Mouse (Mus musculus) olfactory bulb, adult 2 months (tissue): ENCODE results near the gene Plcg1.

Source experiments
- CTCF ChIP-seq: fragments of 200-500 bp; IDR thresholded peaks from 2 replicates; pipeline ENCODE4 v1.5.1; 2012; ENCODE audit warnings: low read depth, mild to moderate bottlenecking, low read length, moderate library complexity; ENCODE audit not compliant: insufficient read depth
- POLR2A ChIP-seq: fragments of 200-500 bp; IDR thresholded peaks from 2 replicates; pipeline ENCODE4 v1.6.1; 2012; ENCODE audit warnings: mild to moderate bottlenecking, low read depth, low read length, moderate library complexity; ENCODE audit not compliant: insufficient read depth

- TF ChIP-seq CTCF (no peak), POLR2A (no peak)
These were observed 7.3 kb downstream of the Plcg1 start for GRCm38 (mm10) chr2:160738354-160738753.
